Mouse (Mus musculus): Measurements from ENCODE around the gene Tnpo1. TPM values are rescaled to one million over a fixed set of nuclear protein-coding genes. Genes with fewer than 3 reads are reported as not detected.

The Tnpo1 gene
- polyA plus RNA-seq, 1 experiment from 2014 or later: 65.0 TPM

DNA sequence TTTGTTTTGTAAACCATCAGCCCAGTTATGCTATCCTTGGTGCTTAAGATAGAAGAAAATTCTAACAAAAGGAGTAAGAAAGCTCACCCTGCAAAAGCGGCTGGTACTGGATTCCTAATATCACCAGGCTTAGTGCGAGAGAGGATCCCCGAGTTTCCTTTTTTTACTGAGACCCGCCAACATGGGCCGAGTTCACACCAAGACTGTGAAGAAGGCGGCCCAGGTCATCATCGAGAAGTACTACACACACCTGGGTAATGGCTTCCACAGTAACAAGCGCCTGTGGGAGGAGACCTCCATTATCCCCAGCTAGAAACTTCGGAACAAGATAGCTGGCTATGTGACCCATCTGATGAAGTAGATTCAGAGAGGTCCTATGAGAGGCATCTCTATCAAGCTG lies 109.6 kb downstream of the Tnpo1 start:
- Histone ChIP-seq H3K9ac (no peak overlapping the region), H3K4me3 (no peak overlapping the region), H3K4me2 (no peak overlapping the region), H3K9me3 (no peaks in the 10 kb centered on the region), H3K36me3 (no peaks in the 10 kb centered on the region), H3K27me3 (no peaks in the 10 kb centered on the region), H3K4me1 (peaks cover 8% of the 10 kb centered on the region), H3K27ac (no peak overlapping the region)
- no peak for ATAC-seq (ENCODE audit: insufficient number of reproducible peaks, insufficient read depth, low FRiP score, low TSS enrichment, low read depth)
- WGBS: 81% methylated on average over 9 of the region's 9 CpGs

DNA sequence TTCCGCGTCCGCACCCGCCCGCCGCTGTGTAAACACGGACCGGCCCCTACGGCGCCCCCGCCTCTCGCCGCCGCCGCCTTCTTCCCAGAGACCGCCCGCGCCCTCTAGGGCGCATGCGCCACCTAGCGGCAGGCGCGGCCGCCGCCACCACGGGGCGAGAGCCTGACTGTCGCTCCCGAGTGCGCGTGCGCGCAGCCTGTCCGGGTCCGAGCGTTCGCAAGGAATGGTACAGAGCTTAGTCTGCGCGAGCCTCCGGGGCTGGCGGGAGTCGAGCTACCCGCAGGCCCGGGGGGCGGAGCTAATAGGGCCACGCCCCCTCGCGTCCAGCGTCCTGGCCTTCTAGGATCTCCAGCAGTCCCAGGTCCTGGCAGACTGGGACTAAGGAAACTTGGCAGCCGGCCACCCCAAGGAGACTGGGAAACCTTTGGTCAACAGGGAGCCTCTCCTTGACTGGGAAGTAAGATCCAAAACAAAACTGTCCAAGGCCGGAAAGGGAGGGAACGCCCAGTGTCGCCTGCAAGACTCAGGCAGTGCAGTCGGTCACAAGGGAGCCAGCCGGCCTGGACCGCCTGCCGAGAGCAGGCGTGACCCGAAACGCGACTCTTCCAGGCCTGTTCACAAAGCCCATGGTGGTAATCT lies 110.9 kb downstream of the Tnpo1 start, which contains the start of gene Fcho2:
TSS of gene Fcho2 (minus strand) at position 303 of the 639 bp plus-strand sequence.
- H3K36me3 ChIP-seq: no peaks in the 10 kb centered on the region
- H3K4me3 ChIP-seq: peak within 1 kb of the TSS; percentile 92
- peak within 1 kb of the TSS; percentile 99 for H3K9ac ChIP-seq
- H3K4me2 ChIP-seq: peak within 1 kb of the TSS; percentile 55
- peak within 1 kb of the TSS; percentile 97 for H3K27ac ChIP-seq
- under 1% methylated on average over 58 of the region's 61 CpGs for WGBS
- H3K4me1 ChIP-seq: peaks cover 9% of the 10 kb centered on the region
- no peaks in the 10 kb centered on the region for H3K27me3 ChIP-seq
- ATAC-seq (ENCODE audit: insufficient number of reproducible peaks, insufficient read depth, low FRiP score, low TSS enrichment, low read depth): peak; percentile 97
- no peaks in the 10 kb centered on the region for H3K9me3 ChIP-seq

DNA sequence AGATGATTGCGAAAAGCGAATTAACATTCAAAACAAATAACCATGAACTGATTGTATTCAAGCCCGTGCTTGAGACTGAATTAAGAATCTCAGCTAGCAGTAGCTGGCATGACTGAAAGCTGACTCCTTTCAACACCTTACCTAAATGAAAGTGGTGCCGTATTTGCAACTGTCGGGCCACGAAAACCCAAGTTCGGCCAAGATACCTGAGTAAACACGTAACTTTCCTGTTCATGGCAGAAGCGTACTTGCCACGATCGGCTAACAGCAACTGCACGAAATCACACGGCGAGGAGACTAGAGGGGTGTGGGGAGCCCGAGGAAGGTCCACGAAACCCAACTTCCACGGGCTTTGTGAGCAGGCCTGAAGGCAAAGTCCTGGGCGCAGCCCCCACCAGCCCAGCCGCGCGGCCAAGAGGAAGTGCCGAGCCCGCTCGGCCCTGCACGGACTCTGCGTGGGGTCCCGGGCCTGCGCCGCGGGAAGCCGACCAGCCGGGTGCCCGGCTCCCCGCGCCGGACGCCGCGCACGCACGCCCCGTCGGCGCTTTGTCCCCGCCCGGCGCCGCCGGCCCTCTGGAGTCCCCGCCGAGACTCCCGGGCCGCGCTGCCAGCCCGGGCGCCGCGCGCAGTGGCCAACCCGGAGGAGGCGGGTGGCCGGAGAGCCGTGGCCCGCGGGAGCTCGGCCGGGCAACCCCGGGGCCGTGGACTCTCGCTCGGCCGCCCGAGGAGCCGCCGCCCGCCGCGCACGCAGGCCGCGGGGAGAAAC lies 111.7 kb downstream of the Tnpo1 start:
- Histone ChIP-seq H3K4me3 (peak overlapping the region; percentile 92), H3K4me2 (peak overlapping the region; percentile 55), H3K27ac (peak overlapping the region; percentile 97), H3K9me3 (no peaks in the 10 kb centered on the region), H3K4me1 (peaks cover 11% of the 10 kb centered on the region), H3K9ac (peak overlapping the region; percentile 99), H3K36me3 (no peaks in the 10 kb centered on the region), H3K27me3 (no peaks in the 10 kb centered on the region)
- peak; percentile 45; the same call in 1 of the 2 replicates for ATAC-seq (ENCODE audit: insufficient number of reproducible peaks, insufficient read depth, low FRiP score, low TSS enrichment, low read depth)
- WGBS: under 1% methylated on average over 81 of the region's 81 CpGs

- Histone ChIP-seq H3K4me1 (peaks cover 11% of the 10 kb centered on the region), H3K27me3 (no peaks in the 10 kb centered on the region), H3K36me3 (no peaks in the 10 kb centered on the region), H3K9me3 (no peaks in the 10 kb centered on the region), H3K9ac (peak overlapping the region; percentile 99), H3K4me3 (peak overlapping the region; percentile 92), H3K27ac (peak overlapping the region; percentile 97), H3K4me2 (peak overlapping the region; percentile 55)
- ATAC-seq (ENCODE audit: insufficient number of reproducible peaks, insufficient read depth, low FRiP score, low TSS enrichment, low read depth): no peak
- WGBS: 28% methylated on average over 12 of the region's 12 CpGs
Measured at GRCm38 (mm10) chr13:98813596-98814274, 112.4 kb downstream of the Tnpo1 start.

GRCm38 (mm10) chr13:98813167-98813566 lies 113.0 kb downstream of the Tnpo1 start:
- Histone ChIP-seq H3K36me3 (no peaks in the 10 kb centered on the region), H3K4me2 (peak overlapping the region; percentile 55), H3K27ac (no peak overlapping the region), H3K9me3 (no peaks in the 10 kb centered on the region), H3K4me3 (peak overlapping the region; percentile 92), H3K4me1 (peaks cover 11% of the 10 kb centered on the region), H3K27me3 (no peaks in the 10 kb centered on the region), H3K9ac (no peak overlapping the region)
- WGBS: 79% methylated on average over 2 of the region's 2 CpGs
- no peak for ATAC-seq (ENCODE audit: insufficient number of reproducible peaks, insufficient read depth, low FRiP score, low TSS enrichment, low read depth)

DNA sequence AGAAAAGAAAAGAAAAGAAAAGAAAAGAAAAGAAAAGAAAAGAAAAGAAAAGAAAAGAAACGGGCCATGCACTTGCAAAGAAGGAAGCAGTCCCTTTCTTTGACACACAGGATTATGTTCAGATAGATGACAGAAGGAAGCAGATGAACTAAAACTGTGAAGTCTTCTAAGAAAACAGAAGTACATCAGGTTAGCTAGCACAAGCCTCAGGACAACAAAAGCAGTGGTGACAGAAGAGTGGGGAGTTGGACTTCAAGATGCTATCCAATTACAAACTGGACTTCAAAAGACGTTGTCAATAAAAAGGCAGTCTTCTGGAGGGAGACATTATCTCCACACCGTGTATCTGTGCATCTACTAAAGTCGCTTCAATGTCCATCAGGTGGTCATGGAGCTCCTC lies 113.9 kb downstream of the Tnpo1 start:
- 71% methylated on average over 4 of the region's 4 CpGs for WGBS
- no peak overlapping the region for H3K27ac ChIP-seq
- H3K4me1 ChIP-seq: peaks cover 11% of the 10 kb centered on the region
- H3K9me3 ChIP-seq: no peaks in the 10 kb centered on the region
- no peak overlapping the region for H3K4me3 ChIP-seq
- H3K36me3 ChIP-seq: no peaks in the 10 kb centered on the region
- H3K4me2 ChIP-seq: 0 out of 2 replicates have a peak overlapping the region, but pooled peaks have one; percentile 26
- no peaks in the 10 kb centered on the region for H3K27me3 ChIP-seq
- H3K9ac ChIP-seq: no peak overlapping the region
- ATAC-seq (ENCODE audit: insufficient number of reproducible peaks, insufficient read depth, low FRiP score, low TSS enrichment, low read depth): no peak

DNA sequence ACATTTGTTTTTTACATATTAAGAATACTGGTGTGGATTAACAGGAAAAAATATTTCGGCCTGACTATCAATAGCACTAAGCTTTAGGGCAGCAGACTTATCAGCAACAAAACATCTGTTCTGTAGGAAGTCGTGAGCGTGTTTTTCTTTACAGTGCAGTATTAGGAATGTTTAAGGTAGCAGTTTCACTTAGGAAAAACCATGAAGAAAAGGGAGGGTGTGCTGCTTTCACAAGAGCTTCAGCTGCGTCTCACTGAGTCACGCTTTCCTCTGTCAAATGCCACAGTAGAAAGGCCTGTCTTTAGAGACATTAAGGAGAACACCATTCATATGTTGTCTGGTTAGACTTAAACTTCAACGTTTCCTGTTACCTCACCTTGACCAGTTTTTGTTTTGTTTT lies 116.0 kb downstream of the Tnpo1 start:
- Histone ChIP-seq H3K27ac (no peak overlapping the region), H3K4me3 (no peak overlapping the region), H3K36me3 (peaks cover 1% of the 10 kb centered on the region), H3K9ac (no peak overlapping the region), H3K4me1 (peaks cover 11% of the 10 kb centered on the region), H3K9me3 (no peaks in the 10 kb centered on the region), H3K4me2 (no peak overlapping the region), H3K27me3 (no peaks in the 10 kb centered on the region)
- WGBS: 56% methylated on average over 6 of the region's 6 CpGs
- ATAC-seq (ENCODE audit: insufficient number of reproducible peaks, insufficient read depth, low FRiP score, low TSS enrichment, low read depth): no peak

DNA sequence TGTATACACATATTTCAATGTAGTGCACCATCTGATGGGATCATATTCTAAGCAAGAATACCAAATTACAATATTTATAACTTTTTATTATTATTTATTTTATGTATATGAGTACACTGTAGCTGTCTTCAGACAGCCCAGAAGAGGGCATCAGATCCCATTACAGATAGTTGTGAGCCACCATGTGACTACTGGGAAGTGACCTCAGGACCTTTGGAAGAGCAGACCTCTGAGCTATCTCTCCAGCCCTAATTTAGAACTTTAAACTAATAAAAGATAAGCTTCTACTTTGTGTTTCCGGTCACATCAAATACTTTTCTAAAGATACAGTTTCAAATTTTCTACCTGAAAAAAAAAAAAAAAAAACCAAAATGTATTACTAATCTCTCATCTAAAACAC lies 117.1 kb downstream of the Tnpo1 start:
- no peak overlapping the region for H3K4me3 ChIP-seq
- peaks cover 11% of the 10 kb centered on the region for H3K36me3 ChIP-seq
- H3K9ac ChIP-seq: no peak overlapping the region
- 92% methylated on average over 1 of the region's 1 CpGs for WGBS
- H3K27ac ChIP-seq: no peak overlapping the region
- ATAC-seq (ENCODE audit: insufficient number of reproducible peaks, insufficient read depth, low FRiP score, low TSS enrichment, low read depth): no peak
- no peaks in the 10 kb centered on the region for H3K9me3 ChIP-seq
- peaks cover 11% of the 10 kb centered on the region for H3K4me1 ChIP-seq
- H3K27me3 ChIP-seq: no peaks in the 10 kb centered on the region
- H3K4me2 ChIP-seq: no peak overlapping the region

DNA sequence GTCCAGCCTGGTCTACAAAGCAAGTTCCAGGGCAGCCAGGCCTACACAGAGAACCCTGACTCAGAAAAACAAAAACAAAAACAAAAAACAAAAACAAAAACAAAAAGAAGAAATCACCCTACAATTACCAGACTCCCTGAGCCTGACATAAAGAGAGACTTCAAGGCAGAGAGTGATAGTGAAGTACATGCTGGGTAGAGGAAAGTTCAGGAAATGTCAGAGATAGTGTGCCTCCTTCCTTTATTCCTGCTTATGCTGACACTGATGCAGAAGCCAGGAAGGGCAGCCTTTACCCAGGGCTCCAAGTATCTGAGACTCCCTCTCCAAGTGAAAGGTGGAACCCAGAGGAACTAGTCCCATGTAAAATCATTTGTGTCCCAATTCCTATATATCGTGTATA lies 121.7 kb downstream of the Tnpo1 start:
- Histone ChIP-seq H3K27ac (no peak overlapping the region), H3K4me2 (no peak overlapping the region), H3K4me1 (no peaks in the 10 kb centered on the region), H3K4me3 (no peak overlapping the region), H3K36me3 (peaks cover 45% of the 10 kb centered on the region), H3K9ac (no peak overlapping the region), H3K9me3 (peaks cover 9% of the 10 kb centered on the region; the same call in 1 of the 2 replicates), H3K27me3 (no peaks in the 10 kb centered on the region)
- ATAC-seq (ENCODE audit: insufficient number of reproducible peaks, insufficient read depth, low FRiP score, low TSS enrichment, low read depth): no peak
- whole genome bisulfite sequencing: 100% methylated on average over 1 of the region's 1 CpGs

DNA sequence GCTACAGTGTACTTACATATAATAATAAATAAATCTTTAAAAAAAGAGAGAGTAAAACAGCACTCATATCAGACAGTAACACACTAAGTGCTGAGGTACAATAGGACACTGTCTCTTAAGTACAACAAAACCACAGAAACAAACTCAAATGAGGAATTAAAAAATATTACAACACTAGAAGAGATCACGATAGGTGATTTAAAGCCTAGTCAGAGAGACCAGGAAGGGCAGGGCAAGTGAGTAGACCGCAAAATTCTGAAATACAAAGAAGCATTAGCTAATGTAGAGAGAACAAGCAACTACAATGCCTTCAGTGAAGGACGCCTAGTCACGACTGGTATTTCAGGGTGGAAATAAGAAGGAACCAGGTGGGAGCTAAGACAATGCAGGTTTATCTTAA lies 122.5 kb downstream of the Tnpo1 start:
- Histone ChIP-seq H3K4me2 (no peak overlapping the region), H3K9me3 (peaks cover 9% of the 10 kb centered on the region; the same call in 1 of the 2 replicates), H3K27ac (no peak overlapping the region), H3K4me3 (no peak overlapping the region), H3K4me1 (no peaks in the 10 kb centered on the region), H3K27me3 (no peaks in the 10 kb centered on the region), H3K9ac (no peak overlapping the region), H3K36me3 (peaks cover 46% of the 10 kb centered on the region)
- no peak for ATAC-seq (ENCODE audit: insufficient number of reproducible peaks, insufficient read depth, low FRiP score, low TSS enrichment, low read depth)
- 89% methylated on average over 4 of the region's 4 CpGs for WGBS

DNA sequence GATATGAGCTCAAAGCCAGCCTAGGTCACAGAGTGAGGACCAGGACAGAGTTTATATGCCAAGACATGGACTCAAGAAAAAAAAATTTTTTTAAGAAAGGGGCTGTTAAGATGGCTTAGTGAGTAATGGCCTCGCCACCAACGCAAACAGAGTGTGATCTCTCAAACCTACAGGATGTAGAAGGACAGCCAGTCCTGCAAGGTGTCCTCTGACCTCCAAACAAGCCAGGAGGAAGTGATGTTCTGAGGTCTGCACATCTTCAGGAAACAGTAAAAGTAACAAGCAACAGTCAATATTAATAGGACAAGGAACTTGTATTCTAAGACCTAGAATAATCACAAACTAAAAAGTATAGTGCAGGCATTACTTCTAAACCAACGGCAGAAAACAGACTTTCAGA lies 123.2 kb downstream of the Tnpo1 start:
- WGBS: 85% methylated on average over 3 of the region's 3 CpGs
- Histone ChIP-seq H3K9me3 (peaks cover 9% of the 10 kb centered on the region; the same call in 1 of the 2 replicates), H3K9ac (no peak overlapping the region), H3K27ac (no peak overlapping the region), H3K4me2 (no peak overlapping the region), H3K27me3 (no peaks in the 10 kb centered on the region), H3K4me3 (no peak overlapping the region), H3K36me3 (peaks cover 49% of the 10 kb centered on the region), H3K4me1 (no peaks in the 10 kb centered on the region)
- ATAC-seq (ENCODE audit: insufficient number of reproducible peaks, insufficient read depth, low FRiP score, low TSS enrichment, low read depth): no peak
